Mouse (Mus musculus): Measurements from ENCODE around the gene Snx13.

Snx13 gene

DNA sequence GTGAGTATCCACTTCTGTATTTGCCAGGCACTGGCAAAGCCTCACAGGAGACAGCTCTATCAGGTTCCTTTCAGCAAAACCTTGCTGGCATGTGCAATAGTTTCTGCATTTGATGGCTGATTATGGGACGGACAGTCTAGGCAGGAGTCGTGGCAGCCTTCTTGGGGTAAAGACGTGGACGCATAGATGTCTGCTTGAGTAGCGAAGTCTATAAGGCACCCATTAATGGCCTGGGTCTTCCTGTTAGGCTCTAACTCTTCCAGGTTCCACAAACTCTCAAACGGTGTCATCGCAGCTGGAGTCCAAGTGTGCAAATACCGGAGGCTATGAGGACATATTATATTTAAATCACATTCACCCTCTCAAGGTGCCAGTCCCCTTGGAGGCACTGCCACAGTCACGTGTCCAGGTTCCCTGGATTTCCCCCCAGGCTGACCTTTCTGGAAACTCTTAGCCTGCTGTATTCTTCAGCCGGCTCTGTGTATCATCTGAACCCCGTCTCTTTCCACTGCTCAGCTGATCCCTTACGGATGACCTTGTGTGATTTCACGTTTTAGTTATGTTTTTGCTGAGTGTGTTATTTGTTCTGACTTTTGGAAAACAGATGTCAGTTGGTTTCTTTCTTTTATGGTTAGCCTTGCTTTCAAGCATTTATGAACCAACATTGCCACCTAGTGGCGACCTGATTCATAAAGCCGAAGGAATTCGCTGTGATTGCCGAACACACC lies 144.9 kb downstream of the Snx13 start:
- peak; percentile 46 to 81 for DNase-seq (ENCODE audit: low spot score in 2 of 2)

DNA sequence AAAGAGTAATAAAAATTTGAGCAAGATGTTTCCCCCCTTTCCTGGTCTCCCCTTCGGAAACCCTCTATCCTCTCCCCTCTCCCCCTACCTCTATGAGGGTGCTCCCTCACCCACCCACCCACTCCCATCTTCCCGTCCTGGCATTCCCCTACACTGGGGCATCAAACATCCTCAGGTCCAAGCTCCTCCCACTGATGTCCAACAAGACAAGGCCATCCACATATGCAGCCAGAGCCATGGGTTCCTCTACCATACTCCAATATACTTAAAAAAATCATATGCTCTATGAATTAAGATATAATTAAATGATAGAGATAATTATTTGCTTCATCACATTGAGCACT lies 145.4 kb downstream of the Snx13 start:
- DNase-seq (ENCODE audit: low spot score in 2 of 2): no peak
